Mouse (Mus musculus) bone marrow, adult 2 months (tissue): ENCODE measurements around the gene Shroom1.

ENCODE experiments used
- CTCF ChIP-seq: fragments of 200-500 bp; IDR thresholded peaks from 2 replicates; pipeline ENCODE4 v1.5.1; 2011; ENCODE audit warnings: low read length, control low read depth; ENCODE audit not compliant: control insufficient read depth, insufficient read depth
- POLR2A ChIP-seq: fragments of 200-500 bp; IDR thresholded peaks from 2 replicates; pipeline ENCODE4 v1.6.1; 2011; ENCODE audit warnings: low read depth, mild to moderate bottlenecking, control low read depth, low read length, borderline replicate concordance; ENCODE audit not compliant: control insufficient read depth

DNA sequence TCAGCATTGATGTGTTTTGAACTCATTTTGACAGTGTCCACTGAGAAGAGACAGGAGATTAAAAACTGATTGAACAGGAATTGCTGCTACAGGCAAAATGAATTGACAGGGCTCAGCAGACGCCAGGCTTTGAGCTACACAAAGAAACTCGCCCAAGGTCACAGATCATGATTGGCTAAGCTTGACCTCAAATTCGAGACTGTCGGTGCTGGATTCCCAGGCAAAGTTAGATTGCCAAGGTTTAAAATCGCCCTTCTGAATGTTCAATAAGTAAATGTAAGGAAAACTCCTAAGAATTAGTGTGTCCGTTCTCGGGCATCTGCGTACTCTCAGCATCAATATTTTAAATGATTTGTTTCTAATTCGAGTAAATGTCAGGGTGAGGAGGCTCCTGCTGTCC, 32.4 kb downstream of the Shroom1 start:
- TF ChIP-seq CTCF (no peak), POLR2A (no peak)
